Mouse (Mus musculus) liver, postnatal 0 days (tissue): ENCODE measurements at regions not wholly inside any gene's neighbourhood (a gene's known extent, or its start where the extent isn't known, plus 50 kb on each side); places are given as distances from the start of the nearest gene placed in this dataset.

ENCODE experiments used
- CTCF ChIP-seq: sonication (generic); IDR thresholded peaks from 2 replicates; pipeline ENCODE4 v1.5.1; 2016; ENCODE audit warnings: antibody characterized with exemption, low read depth
- EP300 ChIP-seq: IDR thresholded peaks from 2 replicates; pipeline ENCODE4 v1.6.1; 2016; ENCODE audit warnings: antibody characterized with exemption, low read depth, mild to moderate bottlenecking

DNA sequence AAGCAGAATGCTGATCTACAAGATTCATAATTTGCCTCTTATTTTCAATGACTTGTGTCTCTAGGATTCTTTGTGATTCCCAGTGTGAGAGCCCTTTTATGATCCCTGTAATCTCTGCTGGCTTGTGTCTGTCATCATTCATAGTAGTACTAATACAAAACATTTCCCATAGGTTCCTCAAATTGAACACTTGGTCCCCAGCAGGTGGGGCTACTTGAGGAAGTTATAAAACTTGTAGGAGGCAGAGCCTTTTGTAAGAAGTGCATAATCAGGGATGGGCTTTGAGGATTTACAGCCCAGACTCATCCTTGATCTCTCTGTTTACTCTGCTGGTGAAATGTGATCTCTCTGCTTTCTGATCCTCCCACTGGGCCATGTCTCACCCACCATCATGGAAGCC, 743.6 kb downstream of the Adgrl2 start:
- TF ChIP-seq CTCF = no peak
- TF ChIP-seq EP300 = no peak
